ENCODE assay signal across 22 mouse cellular contexts in genomic region chr2:112912611-112913010, GRCm38 (mm10).
DNase-seq lines count a peak whose midpoint lies in the region; ATAC-seq lines count a peak whose summit lies in the region.
"Had no signal": no experiment of that assay in that cellular context is flagged by ENCODE, and none has a peak within 500 bp of the region (broad histone marks: within the 10 kb centered on the region; RNA-seq: fewer than 3 reads in every experiment).

No protein-coding gene starts in this region.

- 0 out of 2 replicates have a peak, but pooled peaks have one; percentile 38 for ATAC-seq in forebrain, embryonic 16.5 days
- no peak for ATAC-seq in forebrain, embryonic 12.5 days (ENCODE audit: low FRiP score)
- no peak for ATAC-seq in erythroblast, adult 5-6 weeks (replicated peaks; ENCODE audit: low FRiP score, poor library complexity, severe bottlenecking)
- no peak for ATAC-seq in midbrain, embryonic 11.5 days (ENCODE audit: low FRiP score)
- ATAC-seq: intestine, embryonic 16.5 days had no signal

- no peak overlapping the region for H3K4me2 ChIP-seq in forebrain, embryonic 16.5 days (ENCODE audit: low read length)
- no peak overlapping the region for H3K4me2 ChIP-seq in forebrain, embryonic 12.5 days
- no peak overlapping the region for H3K4me2 ChIP-seq in midbrain, embryonic 11.5 days
- H3K4me2 ChIP-seq: heart, embryonic 12.5 days; hindbrain, embryonic 15.5 days had no signal

- no peaks in the 10 kb centered on the region for H3K27me3 ChIP-seq in forebrain, embryonic 16.5 days (replicated peaks; ENCODE audit: control insufficient read depth, insufficient read depth, low read length)
- no peaks in the 10 kb centered on the region for H3K27me3 ChIP-seq in forebrain, embryonic 12.5 days
- no peaks in the 10 kb centered on the region for H3K27me3 ChIP-seq in midbrain, embryonic 11.5 days (ENCODE audit: control insufficient read depth, insufficient read depth, low read length)
- H3K27me3 ChIP-seq: CH12.LX; heart, embryonic 12.5 days; hindbrain, embryonic 15.5 days had no signal

- no peaks in the 10 kb centered on the region for H3K36me3 ChIP-seq in forebrain, embryonic 16.5 days (ENCODE audit: control insufficient read depth, insufficient read depth)
- H3K36me3 ChIP-seq in forebrain, embryonic 12.5 days (replicated peaks), result no peaks in the 10 kb centered on the region
- no peaks in the 10 kb centered on the region for H3K36me3 ChIP-seq in midbrain, embryonic 11.5 days (ENCODE audit: control insufficient read depth, insufficient read depth, low read length)
- H3K36me3 ChIP-seq: embryonic facial prominence, embryonic 10.5 days; forebrain, embryonic 10.5 days; heart, embryonic 12.5 days; hindbrain, embryonic 10.5 days; hindbrain, embryonic 15.5 days had no signal

- no peaks in the 10 kb centered on the region for H3K4me1 ChIP-seq in forebrain, embryonic 16.5 days (replicated peaks; ENCODE audit: control insufficient read depth, insufficient read depth, low read length)
- H3K4me1 ChIP-seq in forebrain, embryonic 12.5 days, result no peaks in the 10 kb centered on the region
- H3K4me1 ChIP-seq in midbrain, embryonic 11.5 days (ENCODE audit: control insufficient read depth, insufficient read depth, low read length), result no peaks in the 10 kb centered on the region
- H3K4me1 ChIP-seq: embryonic facial prominence, embryonic 10.5 days; forebrain, embryonic 10.5 days; heart, embryonic 12.5 days; hindbrain, embryonic 10.5 days; hindbrain, embryonic 15.5 days had no signal

- no peak overlapping the region for H3K4me3 ChIP-seq in forebrain, embryonic 16.5 days (replicated peaks; ENCODE audit: low read length)
- H3K4me3 ChIP-seq in forebrain, embryonic 12.5 days (replicated peaks), result no peak overlapping the region
- no peak overlapping the region for H3K4me3 ChIP-seq in midbrain, embryonic 11.5 days (ENCODE audit: low read depth, low read length)
- H3K4me3 ChIP-seq: embryonic facial prominence, embryonic 10.5 days; erythroblast, embryonic 14.5 days; forebrain, embryonic 10.5 days; heart, adult 2 months; heart, embryonic 12.5 days; hindbrain, embryonic 10.5 days; hindbrain, embryonic 15.5 days had no signal

- no peak overlapping the region for H3K27ac ChIP-seq in forebrain, embryonic 16.5 days (ENCODE audit: low read length)
- H3K27ac ChIP-seq in forebrain, embryonic 12.5 days, result no peak overlapping the region
- H3K27ac ChIP-seq in midbrain, embryonic 11.5 days (ENCODE audit: low read depth, low read length), result no peak overlapping the region
- H3K27ac ChIP-seq: embryonic facial prominence, embryonic 10.5 days; forebrain, embryonic 10.5 days; heart, adult 2 months; hindbrain, embryonic 10.5 days; hindbrain, embryonic 15.5 days had no signal

- DNase-seq in layer of hippocampus, adult 18-20 months (ENCODE audit: low spot score in 2 of 2), result peak; percentile 25 to 72
- no peak for DNase-seq in layer of hippocampus, postnatal 10 days (ENCODE audit: low spot score in 2 of 2)
- DNase-seq in layer of hippocampus, adult 9-10 months (ENCODE audit: low spot score), result peak; percentile 39
- no peak for DNase-seq in midbrain, embryonic 11.5 days (ENCODE audit: low spot score, missing footprints)
- DNase-seq: adrenal gland, adult 2 months; adrenal gland, postnatal 25 days; cerebellum, adult 11 months; cerebellum, adult 8-10 months; cerebellum, postnatal 36 days; gastrocnemius, postnatal 10 days; heart, adult 2 months had no signal

- no peak overlapping the region for H3K9ac ChIP-seq in forebrain, embryonic 16.5 days (replicated peaks; ENCODE audit: low read depth, low read length)
- no peak overlapping the region for H3K9ac ChIP-seq in forebrain, embryonic 12.5 days
- no peak overlapping the region for H3K9ac ChIP-seq in midbrain, embryonic 11.5 days (ENCODE audit: low read length)
- H3K9ac ChIP-seq: heart, embryonic 12.5 days; hindbrain, embryonic 15.5 days had no signal

- no peaks in the 10 kb centered on the region for H3K9me3 ChIP-seq in forebrain, embryonic 16.5 days (ENCODE audit: control insufficient read depth, low read length)
- H3K9me3 ChIP-seq in forebrain, embryonic 12.5 days, result no peaks in the 10 kb centered on the region
- H3K9me3 ChIP-seq in midbrain, embryonic 11.5 days (ENCODE audit: control insufficient read depth, low read length), result no peaks in the 10 kb centered on the region
- H3K9me3 ChIP-seq: embryonic facial prominence, embryonic 10.5 days; forebrain, embryonic 10.5 days; heart, embryonic 12.5 days; hindbrain, embryonic 10.5 days; hindbrain, embryonic 15.5 days had no signal

Comparison
In these comparisons a context has a peak if more than half of its experiments do, and no peak if none do; other contexts are left out.
1. DNase-seq: peak in layer of hippocampus, adult 18-20 months (2 of 2) and layer of hippocampus, adult 9-10 months (single experiment); none in layer of hippocampus, postnatal 10 days (0 of 2) and midbrain, embryonic 11.5 days (single experiment).